Mouse (Mus musculus) gonadal fat pad, adult 2 months (tissue): Measurements from ENCODE around the gene Pum3. TPM values are rescaled to one million over a fixed set of nuclear protein-coding genes. Genes with fewer than 3 reads are reported as not detected.
"Not testable (repeated sequence)": the region's sequence is repeated elsewhere in the genome, so short reads cannot be mapped to it uniquely, and the experiment has no call there.

Experiments used
- DNase-seq: peaks from one replicate; pipeline ENCODE4 v3.0.0-alpha.2; 2012; ENCODE audit warnings: low read depth
- polyA plus RNA-seq: library from polyadenylated mRNA; depleted of rRNA; stranded (reverse); fragments of >200 nt; gene quantifications from 2 replicates; pipeline ENCODE4 v1.2.3, GENCODE M21; 2012; rRNA removed

The Pum3 gene
- polyA plus RNA-seq, 1 experiment, result 16.7 TPM

- DNase-seq, result no peak
These were observed 37.2 kb downstream of the Pum3 start for GRCm38 (mm10) chr19:27392431-27392830.

- DNase-seq, result no peak
These were observed 38.3 kb downstream of the Pum3 start for GRCm38 (mm10) chr19:27391344-27391743.

DNA sequence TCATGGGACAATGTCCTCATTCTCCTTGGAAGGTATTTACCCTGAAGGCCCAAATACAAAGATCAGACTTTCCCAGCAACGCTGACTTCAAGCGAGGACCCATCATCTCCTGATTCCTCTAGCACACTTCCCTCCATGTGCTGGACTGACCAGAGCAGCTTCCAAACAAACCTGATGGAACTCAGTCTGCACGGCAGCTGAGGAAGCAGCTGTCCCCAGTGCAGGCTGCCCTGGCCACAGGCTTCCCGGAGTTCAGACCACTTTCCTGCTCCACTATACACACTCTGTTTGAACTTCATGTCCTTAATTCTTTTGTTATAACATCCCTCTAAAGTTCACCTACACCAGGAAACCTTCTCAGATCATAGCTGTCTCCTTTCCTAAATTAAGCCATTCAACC, 40.1 kb downstream of the Pum3 start:
- not testable (repeated sequence) for DNase-seq

GRCm38 (mm10) chr19:27385304-27385703, 44.3 kb downstream of the Pum3 start:
- DNase-seq, result no peak

DNA sequence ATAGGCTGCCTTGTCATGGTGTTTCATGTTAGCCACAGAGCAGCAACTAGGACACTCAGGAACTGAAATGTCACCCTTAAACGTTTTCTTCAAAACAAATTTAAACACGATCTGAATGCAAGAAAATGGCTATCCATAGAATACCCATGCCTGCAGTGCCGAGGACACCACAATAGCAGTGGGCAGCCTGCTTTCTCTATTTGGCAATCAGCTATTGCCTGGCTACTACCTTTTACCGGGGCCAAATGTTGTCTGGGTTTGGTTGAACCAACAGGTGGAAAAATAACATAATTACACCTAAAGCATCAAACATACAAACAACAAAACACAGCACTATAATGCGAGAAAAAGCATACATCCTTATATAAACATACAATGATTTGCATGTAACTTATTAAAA, 46.4 kb downstream of the Pum3 start:
- no peak for DNase-seq

GRCm38 (mm10) chr19:27382131-27382530, 47.5 kb downstream of the Pum3 start:
- DNase-seq, result no peak

- no peak for DNase-seq
These were observed 49.8 kb downstream of the Pum3 start for GRCm38 (mm10) chr19:27379712-27380401.

DNA sequence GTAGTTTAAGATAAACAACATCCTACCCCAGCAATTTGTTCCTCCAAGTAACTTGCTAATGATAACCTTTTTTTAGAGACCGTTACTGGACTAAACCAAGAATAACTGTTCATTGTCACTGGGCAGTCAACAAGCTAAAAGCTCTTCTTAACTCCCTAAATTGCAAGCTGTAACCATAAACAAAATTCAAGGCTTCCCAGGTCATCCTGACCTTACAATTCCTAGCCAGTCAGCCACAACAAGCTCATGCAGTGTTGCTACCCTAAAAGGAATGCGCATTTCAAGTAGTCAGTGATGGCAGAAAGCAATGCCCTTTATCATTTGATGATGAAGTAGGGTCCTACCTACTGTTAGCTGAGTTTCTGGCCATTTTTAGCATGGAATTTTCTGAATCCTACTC, 58.8 kb downstream of the Pum3 start:
- DNase-seq, result no peak

- DNase-seq, result no peak
These were observed 59.5 kb downstream of the Pum3 start for GRCm38 (mm10) chr19:27370174-27370573.

DNA sequence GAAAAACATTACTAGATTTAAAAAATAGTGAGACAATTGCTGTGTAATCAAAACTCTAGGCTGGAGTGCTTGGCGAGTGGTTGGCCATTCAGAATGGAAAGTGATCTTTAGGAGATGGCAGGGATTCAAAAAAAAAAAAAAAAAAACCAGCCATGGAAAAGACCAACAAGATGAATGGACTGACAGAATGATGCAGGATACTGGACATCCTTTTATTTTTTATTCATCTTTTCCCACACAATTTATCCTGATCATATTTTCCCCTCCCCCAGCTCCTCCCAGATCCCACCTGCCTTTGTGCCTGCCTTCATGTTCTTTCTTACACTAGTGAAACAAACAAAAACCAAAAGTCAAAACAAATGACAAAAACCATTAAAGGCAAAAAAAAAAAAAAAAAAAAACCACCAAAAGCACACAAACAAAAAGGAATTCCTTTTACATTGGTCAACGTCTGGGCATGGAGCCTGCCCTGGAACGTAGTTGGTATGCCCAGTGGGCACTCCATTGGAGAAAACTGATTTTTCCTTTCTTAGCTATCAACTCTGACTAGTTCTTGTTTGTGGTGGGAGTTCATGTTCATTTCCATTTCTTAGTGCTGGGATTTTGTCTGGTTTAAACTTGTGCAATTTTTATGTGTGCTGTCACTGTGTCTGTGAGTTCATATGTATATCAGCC, 60.0 kb downstream of the Pum3 start:
- DNase-seq, result no peak

GRCm38 (mm10) chr19:27366113-27366746, 63.4 kb downstream of the Pum3 start:
- no peak for DNase-seq

- DNase-seq, result no peak
These were observed 65.1 kb downstream of the Pum3 start for GRCm38 (mm10) chr19:27364521-27364931.

- no peak for DNase-seq
These were observed 65.7 kb downstream of the Pum3 start for GRCm38 (mm10) chr19:27363891-27364290.

DNA sequence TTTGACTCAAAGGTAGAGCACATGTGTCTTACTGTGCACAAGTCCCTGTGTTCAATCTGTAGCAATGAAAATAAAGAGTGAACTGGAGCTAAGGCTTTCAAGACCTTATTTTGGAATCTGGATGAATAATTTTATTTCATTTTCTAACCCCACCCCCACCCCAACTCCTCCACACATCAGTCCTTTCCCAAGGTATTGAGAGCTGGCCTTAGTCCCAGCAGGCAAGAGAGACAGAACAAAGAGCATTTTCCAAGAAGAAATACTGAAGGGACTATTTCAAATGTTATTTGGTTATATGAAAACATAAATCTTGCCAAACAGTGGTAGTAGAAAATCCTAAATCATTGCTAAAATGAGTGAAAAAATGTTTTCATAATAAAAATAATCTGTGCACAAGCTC, 69.2 kb downstream of the Pum3 start:
- DNase-seq, result no peak

GRCm38 (mm10) chr19:27351700-27352099, 77.9 kb downstream of the Pum3 start:
- DNase-seq, result peak; percentile 56

- no peak for DNase-seq
These were observed 83.1 kb downstream of the Pum3 start for GRCm38 (mm10) chr19:27346501-27346900.

Other genes starting within 250 kb of the Pum3 start
- gene Vldlr, start 213.3 kb downstream of the Pum3 start, polyA plus RNA-seq, result 39.0 and 40.3 TPM in 2 replicates
- 0.03 TPM in 1 of 2 replicates, not detected in the other for gene Kcnv2, start 107.2 kb downstream of the Pum3 start, polyA plus RNA-seq